Mouse (Mus musculus) embryonic facial prominence, embryonic 11.5 days (tissue): ENCODE results near the gene Timm13. TPM values are rescaled to one million over a fixed set of nuclear protein-coding genes. Genes with fewer than 3 reads are reported as not detected.

Experiments
- polyA plus RNA-seq: library from polyadenylated mRNA; unstranded; fragments of >200 nt; fragmentation: Nextera tagmentation; extraction: Ambion mirVana; gene quantifications from 2 replicates; pipeline ENCODE4 v1.2.1, GENCODE M21; 2014

The Timm13 gene
- polyA plus RNA-seq, 1 experiment from 2014 or later = 266 TPM

Other genes with a start within 250 kb of the Timm13 start
- 53.5 and 56.3 TPM in 2 replicates for gene Btbd2, start 243.9 kb downstream of the Timm13 start, polyA plus RNA-seq
- 63.7 and 67.0 TPM in 2 replicates for gene Mknk2, start 222.9 kb downstream of the Timm13 start, polyA plus RNA-seq
- gene Mob3a, start 199.0 kb downstream of the Timm13 start, polyA plus RNA-seq = 42.3 and 45.0 TPM in 2 replicates
- gene Izumo4, start 198.8 kb downstream of the Timm13 start, polyA plus RNA-seq = 4.8 and 7.6 TPM in 2 replicates
- gene Ap3d1, start 158.7 kb downstream of the Timm13 start, polyA plus RNA-seq = 57.6 and 61.0 TPM in 2 replicates
- 13.8 and 16.6 TPM in 2 replicates for gene Dot1l, start 145.8 kb downstream of the Timm13 start, polyA plus RNA-seq
- gene Sf3a2, start 102.8 kb downstream of the Timm13 start, polyA plus RNA-seq = 92.6 and 93.9 TPM in 2 replicates
- gene Plekhj1, start 102.3 kb downstream of the Timm13 start, polyA plus RNA-seq = 119 and 137 TPM in 2 replicates
- not detected in 2 replicates for gene Amh, start 95.7 kb downstream of the Timm13 start, polyA plus RNA-seq
- 0.60 and 1.2 TPM in 2 replicates for gene Jsrp1, start 87.5 kb downstream of the Timm13 start, polyA plus RNA-seq
- gene Oaz1, start 74.3 kb downstream of the Timm13 start, polyA plus RNA-seq = 1,818 and 1,942 TPM in 2 replicates
- gene Lingo3, start 56.9 kb downstream of the Timm13 start, polyA plus RNA-seq = 0.49 and 0.67 TPM in 2 replicates
- 282 and 329 TPM in 2 replicates for gene Lsm7, start 45.8 kb downstream of the Timm13 start, polyA plus RNA-seq
- 17.1 and 19.7 TPM in 2 replicates for gene Sppl2b, start 45.7 kb downstream of the Timm13 start, polyA plus RNA-seq
- 0.06 TPM in 2 replicates for gene Tmprss9, start 29.1 kb downstream of the Timm13 start, polyA plus RNA-seq
- gene Lmnb2, start 17.3 kb upstream of the Timm13 start, polyA plus RNA-seq = 18.4 and 19.4 TPM in 2 replicates
- gene Gadd45b, start 29.1 kb upstream of the Timm13 start, polyA plus RNA-seq = 9.9 and 11.6 TPM in 2 replicates
- gene Gng7, start 114.0 kb upstream of the Timm13 start, polyA plus RNA-seq = 4.8 and 5.4 TPM in 2 replicates
- gene Diras1, start 124.7 kb upstream of the Timm13 start, polyA plus RNA-seq = 1.3 and 1.4 TPM in 2 replicates
- gene Slc39a3, start 136.5 kb upstream of the Timm13 start, polyA plus RNA-seq = 6.7 and 7.2 TPM in 2 replicates
- gene Sgta, start 159.2 kb upstream of the Timm13 start, polyA plus RNA-seq = 193 and 218 TPM in 2 replicates
- 56.0 and 56.3 TPM in 2 replicates for gene Thop1, start 169.1 kb upstream of the Timm13 start, polyA plus RNA-seq
- 0.08 TPM in 2 replicates for gene Creb3l3, start 197.9 kb upstream of the Timm13 start, polyA plus RNA-seq
- 191 and 192 TPM in 2 replicates for gene Map2k2, start 204.9 kb upstream of the Timm13 start, polyA plus RNA-seq
- gene Zbtb7a, start 234.3 kb upstream of the Timm13 start, polyA plus RNA-seq = 4.9 and 5.5 TPM in 2 replicates